Comparison of ENCODE assay signal across 19 mouse cellular contexts in the genomic region with DNA sequence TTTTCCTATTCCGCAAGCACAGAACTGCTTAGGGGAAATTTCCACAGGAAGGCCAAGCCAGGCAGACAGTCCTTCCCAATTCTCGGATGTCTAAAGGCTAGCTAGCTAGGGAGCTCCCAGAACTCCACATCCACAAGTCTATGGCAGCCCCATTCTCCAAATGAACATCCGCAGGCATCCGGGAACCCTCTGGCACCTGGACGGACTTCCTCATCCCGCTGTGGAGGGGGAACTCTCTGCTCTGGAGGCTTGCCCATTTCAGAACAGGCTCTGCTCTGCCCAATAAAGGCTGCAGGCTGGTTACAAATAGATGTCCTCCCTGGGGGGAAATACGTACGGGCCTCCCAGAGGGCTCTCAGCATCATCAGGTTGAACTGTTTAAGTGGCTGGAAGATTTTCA. TPM values are rescaled to one million over a fixed set of nuclear protein-coding genes. Genes with fewer than 3 reads are reported as not detected.
A peak's percentile ranks its signal among the peaks of the same experiment; 100 is the strongest.
DNase-seq lines count a peak whose midpoint lies in the region; ATAC-seq lines count a peak whose summit lies in the region.
"Had no signal": no experiment of that assay in that cellular context is flagged by ENCODE, and none has a peak within 500 bp of the region (broad histone marks: within the 10 kb centered on the region; RNA-seq: fewer than 3 reads in every experiment).

No protein-coding gene starts in this region.

- no peak overlapping the region for H3K27ac ChIP-seq in heart, embryonic 11.5 days (ENCODE audit: low read depth, low read length)
- no peak overlapping the region for H3K27ac ChIP-seq in heart, embryonic 10.5 days
- peak overlapping the region; percentile 72 for H3K27ac ChIP-seq in limb, embryonic 15.5 days
- no peak overlapping the region for H3K27ac ChIP-seq in limb, embryonic 10.5 days
- H3K27ac ChIP-seq in stomach, embryonic 16.5 days (ENCODE audit: low read length) = peak overlapping the region; percentile 11; the same call in 1 of the 2 replicates
- no peak overlapping the region for H3K27ac ChIP-seq in midbrain, embryonic 10.5 days (replicated peaks)
- H3K27ac ChIP-seq: heart, embryonic 15.5 days; hindbrain, embryonic 14.5 days; liver, embryonic 13.5 days; midbrain, embryonic 15.5 days had no signal

- H3K9ac ChIP-seq in heart, embryonic 11.5 days (ENCODE audit: low read depth, low read length) = 0 out of 2 replicates have a peak overlapping the region, but pooled peaks have one; percentile 39
- H3K9ac ChIP-seq in limb, embryonic 15.5 days = no peak overlapping the region
- H3K9ac ChIP-seq in stomach, embryonic 16.5 days (ENCODE audit: low read length) = no peak overlapping the region
- H3K9ac ChIP-seq: heart, embryonic 15.5 days; hindbrain, embryonic 14.5 days; liver, embryonic 13.5 days; midbrain, embryonic 15.5 days had no signal

- no peaks in the 10 kb centered on the region for H3K4me1 ChIP-seq in heart, embryonic 11.5 days (ENCODE audit: control insufficient read depth, insufficient read depth, low read length)
- H3K4me1 ChIP-seq in heart, embryonic 10.5 days = peaks cover 9% of the 10 kb centered on the region
- H3K4me1 ChIP-seq in limb, embryonic 15.5 days = peaks cover 51% of the 10 kb centered on the region
- peaks cover 26% of the 10 kb centered on the region for H3K4me1 ChIP-seq in limb, embryonic 10.5 days
- H3K4me1 ChIP-seq in stomach, embryonic 16.5 days (ENCODE audit: control insufficient read depth, insufficient read depth, low read length) = peaks cover 31% of the 10 kb centered on the region
- H3K4me1 ChIP-seq in midbrain, embryonic 10.5 days = no peaks in the 10 kb centered on the region
- H3K4me1 ChIP-seq: midbrain, embryonic 15.5 days had no signal

- WGBS in heart, embryonic 11.5 days (ENCODE audit: insufficient replicate concordance) = 86% methylated on average over 8 of the region's 8 CpGs
- 87% methylated on average over 8 of the region's 8 CpGs for WGBS in heart, embryonic 10.5 days
- WGBS in limb, embryonic 15.5 days = 60% methylated on average over 8 of the region's 8 CpGs
- 91% methylated on average over 8 of the region's 8 CpGs for WGBS in limb, embryonic 10.5 days
- 77% methylated on average over 8 of the region's 8 CpGs for WGBS in stomach, embryonic 16.5 days
- 85% methylated on average over 8 of the region's 8 CpGs for WGBS in midbrain, embryonic 10.5 days

- H3K9me3 ChIP-seq in heart, embryonic 11.5 days (replicated peaks; ENCODE audit: control insufficient read depth, low read length) = no peaks in the 10 kb centered on the region
- H3K9me3 ChIP-seq in heart, embryonic 10.5 days = no peaks in the 10 kb centered on the region
- no peaks in the 10 kb centered on the region for H3K9me3 ChIP-seq in limb, embryonic 15.5 days
- H3K9me3 ChIP-seq in limb, embryonic 10.5 days (replicated peaks) = no peaks in the 10 kb centered on the region
- H3K9me3 ChIP-seq in stomach, embryonic 16.5 days (replicated peaks; ENCODE audit: control insufficient read depth, low read length) = no peaks in the 10 kb centered on the region
- H3K9me3 ChIP-seq in midbrain, embryonic 10.5 days (replicated peaks) = no peaks in the 10 kb centered on the region
- H3K9me3 ChIP-seq: heart, embryonic 15.5 days; liver, embryonic 13.5 days; midbrain, embryonic 15.5 days had no signal

- no peak for DNase-seq in heart, embryonic 10.5 days (ENCODE audit: low spot score)
- DNase-seq in limb, embryonic 10.5 days (ENCODE audit: low spot score) = no peak
- no peak for DNase-seq in midbrain, embryonic 10.5 days (ENCODE audit: low spot score)
- DNase-seq: cerebellum, postnatal 25 days; gastrocnemius, postnatal 10 days; kidney, adult 11 months; left cerebral cortex, postnatal 4 days; liver, embryonic 13.5 days; right cerebral cortex, adult 18-20 months; thymus, postnatal 36 days had no signal

- no peaks in the 10 kb centered on the region; the same call in 1 of the 2 replicates for H3K27me3 ChIP-seq in heart, embryonic 11.5 days (ENCODE audit: control insufficient read depth, insufficient read depth, low read length)
- H3K27me3 ChIP-seq in heart, embryonic 10.5 days (ENCODE audit: insufficient read depth, poor library complexity, severe bottlenecking) = peaks cover 3% of the 10 kb centered on the region; the same call in 1 of the 2 replicates
- H3K27me3 ChIP-seq in limb, embryonic 15.5 days = no peaks in the 10 kb centered on the region
- H3K27me3 ChIP-seq in limb, embryonic 10.5 days (ENCODE audit: low read depth, poor library complexity, severe bottlenecking) = 0 out of 2 replicates have a peak, but pooled peaks cover 5% of the 10 kb centered on the region
- H3K27me3 ChIP-seq in stomach, embryonic 16.5 days (ENCODE audit: control insufficient read depth, insufficient read depth, low read length) = no peaks in the 10 kb centered on the region
- no peaks in the 10 kb centered on the region for H3K27me3 ChIP-seq in midbrain, embryonic 10.5 days (ENCODE audit: low read depth, poor library complexity, severe bottlenecking)
- H3K27me3 ChIP-seq: heart, embryonic 15.5 days; liver, embryonic 13.5 days; midbrain, embryonic 15.5 days had no signal

- ATAC-seq in heart, embryonic 11.5 days (replicated peaks; ENCODE audit: insufficient number of reproducible peaks, low FRiP score, low TSS enrichment) = no peak
- no peak for ATAC-seq in limb, embryonic 15.5 days (ENCODE audit: insufficient number of reproducible peaks, low FRiP score, low TSS enrichment, low read depth)
- ATAC-seq in granulocyte monocyte progenitor cell, adult 5-6 weeks (replicated peaks; ENCODE audit: poor library complexity, severe bottlenecking) = 0 out of 2 replicates have a peak, but pooled peaks have one; percentile 36
- ATAC-seq in stomach, embryonic 16.5 days (ENCODE audit: insufficient read depth, low FRiP score) = no peak
- ATAC-seq: forebrain, embryonic 14.5 days; midbrain, embryonic 15.5 days had no signal

- no peak overlapping the region for H3K4me3 ChIP-seq in heart, embryonic 11.5 days (ENCODE audit: low read depth, low read length)
- H3K4me3 ChIP-seq in heart, embryonic 10.5 days = no peak overlapping the region
- no peak overlapping the region for H3K4me3 ChIP-seq in limb, embryonic 15.5 days
- no peak overlapping the region for H3K4me3 ChIP-seq in limb, embryonic 10.5 days
- no peak overlapping the region for H3K4me3 ChIP-seq in stomach, embryonic 16.5 days (replicated peaks; ENCODE audit: low read length)
- no peak overlapping the region for H3K4me3 ChIP-seq in midbrain, embryonic 10.5 days
- H3K4me3 ChIP-seq: heart, embryonic 15.5 days; liver, embryonic 13.5 days; midbrain, embryonic 15.5 days had no signal

- H3K36me3 ChIP-seq in heart, embryonic 11.5 days (ENCODE audit: control insufficient read depth, insufficient read depth, low read length) = no peaks in the 10 kb centered on the region
- H3K36me3 ChIP-seq in heart, embryonic 10.5 days = no peaks in the 10 kb centered on the region
- H3K36me3 ChIP-seq in limb, embryonic 15.5 days = no peaks in the 10 kb centered on the region
- H3K36me3 ChIP-seq in limb, embryonic 10.5 days = no peaks in the 10 kb centered on the region
- no peaks in the 10 kb centered on the region for H3K36me3 ChIP-seq in stomach, embryonic 16.5 days (ENCODE audit: control insufficient read depth, insufficient read depth, low read length)
- H3K36me3 ChIP-seq in midbrain, embryonic 10.5 days = no peaks in the 10 kb centered on the region
- H3K36me3 ChIP-seq: G1E; heart, embryonic 15.5 days; liver, embryonic 13.5 days; midbrain, embryonic 15.5 days had no signal

- no peak overlapping the region for H3K4me2 ChIP-seq in heart, embryonic 11.5 days
- no peak overlapping the region for H3K4me2 ChIP-seq in limb, embryonic 15.5 days
- no peak overlapping the region for H3K4me2 ChIP-seq in stomach, embryonic 16.5 days (ENCODE audit: low read depth, low read length)
- H3K4me2 ChIP-seq: heart, embryonic 15.5 days; hindbrain, embryonic 14.5 days; liver, embryonic 13.5 days; midbrain, embryonic 15.5 days had no signal

RNA-seq across cellular contexts. Expression of a gene that starts 41.5 kb away (rescaled TPM):
- 35.3 and 38.1 TPM in 2 replicates for polyA plus RNA-seq in heart, embryonic 11.5 days (2014; fragmentation: Nextera tagmentation; extraction: Ambion mirVana)
- 16.6 and 25.7 TPM in 2 replicates for polyA plus RNA-seq in heart, embryonic 10.5 days (2016; fragmentation: Nextera tagmentation; extraction: Ambion mirVana)
- 138 and 151 TPM in 2 replicates for polyA plus RNA-seq in limb, embryonic 15.5 days (2015; fragmentation: Nextera tagmentation; extraction: Ambion mirVana)
- polyA plus RNA-seq in limb, embryonic 10.5 days (2016; fragmentation: Nextera tagmentation; extraction: Ambion mirVana) = 1.1 and 1.3 TPM in 2 replicates
- 4.6 TPM in 1 of 2 replicates, not detected in the other for total RNA-seq in granulocyte monocyte progenitor cell, adult 5-6 weeks (2014; fragmentation: Nextera tagmentation)
- 1.4 TPM in 1 of 2 replicates, not detected in the other for total RNA-seq in granulocyte monocyte progenitor cell, adult 5-6 weeks (2017)
- 178 and 180 TPM in 2 replicates for polyA plus RNA-seq in stomach, embryonic 16.5 days (2015; fragmentation: Nextera tagmentation; extraction: Ambion mirVana)
- 10.4 and 16.3 TPM in 2 replicates for polyA plus RNA-seq in midbrain, embryonic 10.5 days (2016; fragmentation: Nextera tagmentation; extraction: Ambion mirVana)
- total RNA-seq: G1E had no signal
- polyA plus RNA-seq: G1E had no signal

RNA-seq across cellular contexts. Expression of a gene that starts 56.4 kb away (rescaled TPM):
- 46.0 and 52.0 TPM in 2 replicates for polyA plus RNA-seq in heart, embryonic 11.5 days (2014; fragmentation: Nextera tagmentation; extraction: Ambion mirVana)
- polyA plus RNA-seq in heart, embryonic 10.5 days (2016; fragmentation: Nextera tagmentation; extraction: Ambion mirVana) = 53.9 and 60.3 TPM in 2 replicates
- polyA plus RNA-seq in limb, embryonic 15.5 days (2015; fragmentation: Nextera tagmentation; extraction: Ambion mirVana) = 50.8 and 54.8 TPM in 2 replicates
- 86.2 and 95.9 TPM in 2 replicates for polyA plus RNA-seq in limb, embryonic 10.5 days (2016; fragmentation: Nextera tagmentation; extraction: Ambion mirVana)
- 61.4 and 71.7 TPM in 2 replicates for total RNA-seq in granulocyte monocyte progenitor cell, adult 5-6 weeks (2014; fragmentation: Nextera tagmentation)
- total RNA-seq in granulocyte monocyte progenitor cell, adult 5-6 weeks (2017) = 136 and 140 TPM in 2 replicates
- polyA plus RNA-seq in stomach, embryonic 16.5 days (2015; fragmentation: Nextera tagmentation; extraction: Ambion mirVana) = 51.1 and 52.8 TPM in 2 replicates
- polyA plus RNA-seq in midbrain, embryonic 10.5 days (2016; fragmentation: Nextera tagmentation; extraction: Ambion mirVana) = 97.2 and 100 TPM in 2 replicates

RNA-seq across cellular contexts. Expression of a gene that starts 56.4 kb away (rescaled TPM):
- 20.3 and 21.1 TPM in 2 replicates for polyA plus RNA-seq in heart, embryonic 11.5 days (2014; fragmentation: Nextera tagmentation; extraction: Ambion mirVana)
- 25.0 and 31.6 TPM in 2 replicates for polyA plus RNA-seq in heart, embryonic 10.5 days (2016; fragmentation: Nextera tagmentation; extraction: Ambion mirVana)
- polyA plus RNA-seq in limb, embryonic 15.5 days (2015; fragmentation: Nextera tagmentation; extraction: Ambion mirVana) = 29.4 TPM in 2 replicates
- polyA plus RNA-seq in limb, embryonic 10.5 days (2016; fragmentation: Nextera tagmentation; extraction: Ambion mirVana) = 36.5 and 43.5 TPM in 2 replicates
- 46.2 and 54.2 TPM in 2 replicates for total RNA-seq in granulocyte monocyte progenitor cell, adult 5-6 weeks (2014; fragmentation: Nextera tagmentation)
- total RNA-seq in granulocyte monocyte progenitor cell, adult 5-6 weeks (2017) = 8.8 and 16.5 TPM in 2 replicates
- polyA plus RNA-seq in stomach, embryonic 16.5 days (2015; fragmentation: Nextera tagmentation; extraction: Ambion mirVana) = 23.2 TPM in 2 replicates
- 32.9 and 37.2 TPM in 2 replicates for polyA plus RNA-seq in midbrain, embryonic 10.5 days (2016; fragmentation: Nextera tagmentation; extraction: Ambion mirVana)

Comparison
In these comparisons a context has a peak if more than half of its experiments do, and no peak if none do; other contexts are left out.
1. H3K27ac ChIP-seq: peak in limb, embryonic 15.5 days (single experiment) and stomach, embryonic 16.5 days (single experiment); none in heart, embryonic 11.5 days (single experiment), heart, embryonic 10.5 days (single experiment), limb, embryonic 10.5 days (single experiment) and midbrain, embryonic 10.5 days (single experiment).